Mouse (Mus musculus): ENCODE measurements around the gene Ceacam15. TPM values are rescaled to one million over a fixed set of nuclear protein-coding genes. Genes with fewer than 3 reads are reported as not detected.

Ceacam15 gene
- total RNA-seq, 4 experiments from 2014 or later, result not detected

GRCm38 (mm10) chr7:16631025-16631424 is 44.5 kb downstream of the Ceacam15 start:
- no peak for DNase-seq (ENCODE audit: low spot score in 2 of 2)

- no peak for DNase-seq (ENCODE audit: low spot score in 2 of 2)
These were observed 45.8 kb downstream of the Ceacam15 start for GRCm38 (mm10) chr7:16629598-16630296.

- DNase-seq (ENCODE audit: low spot score in 2 of 2), result peak in 1 of 2 experiments; percentile 52
These were observed 47.3 kb downstream of the Ceacam15 start for GRCm38 (mm10) chr7:16628096-16628771.

GRCm38 (mm10) chr7:16623687-16624086 is 51.8 kb downstream of the Ceacam15 start:
- DNase-seq (ENCODE audit: low spot score in 2 of 2), result no peak

- DNase-seq (ENCODE audit: low spot score in 2 of 2), result no peak
These were observed 52.4 kb downstream of the Ceacam15 start for GRCm38 (mm10) chr7:16623131-16623530.

Other genes with a start within 250 kb of the Ceacam15 start
- gene Tmem160, start 222.9 kb downstream of the Ceacam15 start, total RNA-seq (2022), result 10 to 100 TPM; 53.3 to 81.3 (median 69.6) TPM
- 10 to 100 TPM in 2 of 4 experiments, 1 to 10 TPM in 2; 8.8 to 10.4 (median 9.9) TPM for gene Npas1, start 198.0 kb downstream of the Ceacam15 start, total RNA-seq (2022)
- 100 to 1,000 TPM; 121 to 138 (median 127) TPM for gene Arhgap35, start 60.7 kb downstream of the Ceacam15 start, total RNA-seq (2022)
- gene Ceacam9, start 46.2 kb upstream of the Ceacam15 start, total RNA-seq (2022), result under 1 TPM in 2 of 4 experiments, not detected in 2; 0.23 to 0.28 TPM
- gene Ap2s1, start 62.7 kb upstream of the Ceacam15 start, total RNA-seq (2022), result 100 to 1,000 TPM; 244 to 255 (median 248) TPM
- 1 to 10 TPM; 4.3 to 7.4 (median 7.0) TPM for gene Slc1a5, start 105.6 kb upstream of the Ceacam15 start, total RNA-seq (2022)
- 100 to 1,000 TPM; 205 to 269 (median 250) TPM for gene Strn4, start 140.2 kb upstream of the Ceacam15 start, total RNA-seq (2022)
- gene Fkrp, start 141.0 kb upstream of the Ceacam15 start, total RNA-seq (2022), result 10 to 100 TPM; 49.6 to 68.2 (median 56.9) TPM
- gene Prkd2, start 167.2 kb upstream of the Ceacam15 start, total RNA-seq (2022), result 1 to 10 TPM; 4.2 to 6.8 (median 5.5) TPM
- 100 to 1,000 TPM; 163 to 169 (median 166) TPM for gene Dact3, start 199.6 kb upstream of the Ceacam15 start, total RNA-seq (2022)
- gene Gng8, start 216.1 kb upstream of the Ceacam15 start, total RNA-seq (2022), result 1 to 10 TPM; 2.1 to 3.5 (median 3.5) TPM
- gene Ptgir, start 230.8 kb upstream of the Ceacam15 start, total RNA-seq (2022), result under 1 TPM in 3 of 4 experiments, not detected in 1; 0.11 to 0.16 (median 0.13) TPM
- gene Calm3, start 248.4 kb upstream of the Ceacam15 start, total RNA-seq (2022), result 1,000 to 10,000 TPM; 1,595 to 1,874 (median 1,737) TPM